Mouse (Mus musculus): ENCODE results near the gene Rplp0. TPM values are rescaled to one million over a fixed set of nuclear protein-coding genes. Genes with fewer than 3 reads are reported as not detected.

The Rplp0 gene
- polyA plus RNA-seq, 2 experiments: 2,068 to 3,411 TPM

GRCm38 (mm10) chr5:115586166-115586565 lies 26.9 kb downstream of the Rplp0 start:
- DNase-seq (ENCODE audit: low spot score) (no peak), ATAC-seq (ENCODE audit: low FRiP score, low read depth) (no peak)
- Histone ChIP-seq H3K4me2 (replicated peaks; ENCODE audit: low read depth, low read length, severe bottlenecking) (no peak overlapping the region), H3K4me1 (ENCODE audit: control insufficient read depth, insufficient read depth, low read length) (no peaks in the 10 kb centered on the region), H3K36me3 (ENCODE audit: control insufficient read depth, insufficient read depth, low read length) (peaks cover 97% of the 10 kb centered on the region), H3K9ac (ENCODE audit: low read depth, low read length, severe bottlenecking) (no peak overlapping the region), H3K4me3 (replicated peaks; ENCODE audit: low read length) (no peak overlapping the region), H3K27me3 (ENCODE audit: control insufficient read depth, insufficient read depth, low read length) (no peaks in the 10 kb centered on the region), H3K9me3 (ENCODE audit: control insufficient read depth, low read length) (peaks cover 8% of the 10 kb centered on the region; the same call in 1 of the 2 replicates), H3K27ac (replicated peaks; ENCODE audit: low read depth, low read length) (no peak overlapping the region)
- TF ChIP-seq POLR2A (IDR thresholded peaks at IDR 0.05; ENCODE audit: borderline replicate concordance, extremely low read depth, insufficient read depth, insufficient read length): no peak
- 82% methylated on average over 15 of the region's 15 CpGs for WGBS

GRCm38 (mm10) chr5:115586780-115587179 lies 27.5 kb downstream of the Rplp0 start:
- Histone ChIP-seq H3K4me2 (replicated peaks; ENCODE audit: low read depth, low read length, severe bottlenecking) (no peak overlapping the region), H3K4me1 (ENCODE audit: control insufficient read depth, insufficient read depth, low read length) (no peaks in the 10 kb centered on the region), H3K36me3 (ENCODE audit: control insufficient read depth, insufficient read depth, low read length) (peaks cover 97% of the 10 kb centered on the region), H3K27ac (replicated peaks; ENCODE audit: low read depth, low read length) (no peak overlapping the region), H3K27me3 (ENCODE audit: control insufficient read depth, insufficient read depth, low read length) (no peaks in the 10 kb centered on the region), H3K4me3 (replicated peaks; ENCODE audit: low read length) (no peak overlapping the region), H3K9me3 (ENCODE audit: control insufficient read depth, low read length) (peaks cover 8% of the 10 kb centered on the region; the same call in 1 of the 2 replicates), H3K9ac (ENCODE audit: low read depth, low read length, severe bottlenecking) (no peak overlapping the region)
- no peak for ATAC-seq (ENCODE audit: low FRiP score, low read depth)
- TF ChIP-seq POLR2A (IDR thresholded peaks at IDR 0.05; ENCODE audit: borderline replicate concordance, extremely low read depth, insufficient read depth, insufficient read length): no peak
- no peak for DNase-seq (ENCODE audit: low spot score)
- 93% methylated on average over 2 of the region's 2 CpGs for WGBS

- H3K36me3 ChIP-seq (ENCODE audit: control insufficient read depth, insufficient read depth, low read length): peaks cover 97% of the 10 kb centered on the region
- no peaks in the 10 kb centered on the region for H3K4me1 ChIP-seq (ENCODE audit: control insufficient read depth, insufficient read depth, low read length)
- H3K27ac ChIP-seq (replicated peaks; ENCODE audit: low read depth, low read length): no peak overlapping the region
- H3K27me3 ChIP-seq (ENCODE audit: control insufficient read depth, insufficient read depth, low read length): no peaks in the 10 kb centered on the region
- no peak for ATAC-seq (ENCODE audit: low FRiP score, low read depth)
- no peak overlapping the region for H3K9ac ChIP-seq (ENCODE audit: low read depth, low read length, severe bottlenecking)
- no peak for TF ChIP-seq POLR2A (IDR thresholded peaks at IDR 0.05; ENCODE audit: borderline replicate concordance, extremely low read depth, insufficient read depth, insufficient read length)
- H3K9me3 ChIP-seq (ENCODE audit: control insufficient read depth, low read length): no peaks in the 10 kb centered on the region
- no peak overlapping the region for H3K4me2 ChIP-seq (replicated peaks; ENCODE audit: low read depth, low read length, severe bottlenecking)
- no peak overlapping the region for H3K4me3 ChIP-seq (replicated peaks; ENCODE audit: low read length)
- DNase-seq (ENCODE audit: low spot score): no peak
- 86% methylated on average over 11 of the region's 11 CpGs for WGBS
Observed at GRCm38 (mm10) chr5:115591028-115591427, 31.8 kb downstream of the Rplp0 start.

GRCm38 (mm10) chr5:115591506-115591905 lies 32.2 kb downstream of the Rplp0 start:
- Histone ChIP-seq H3K4me1 (ENCODE audit: control insufficient read depth, insufficient read depth, low read length) (no peaks in the 10 kb centered on the region), H3K27ac (replicated peaks; ENCODE audit: low read depth, low read length) (no peak overlapping the region), H3K4me3 (replicated peaks; ENCODE audit: low read length) (no peak overlapping the region), H3K9me3 (ENCODE audit: control insufficient read depth, low read length) (no peaks in the 10 kb centered on the region), H3K4me2 (replicated peaks; ENCODE audit: low read depth, low read length, severe bottlenecking) (no peak overlapping the region), H3K9ac (ENCODE audit: low read depth, low read length, severe bottlenecking) (no peak overlapping the region), H3K36me3 (ENCODE audit: control insufficient read depth, insufficient read depth, low read length) (peaks cover 97% of the 10 kb centered on the region), H3K27me3 (ENCODE audit: control insufficient read depth, insufficient read depth, low read length) (no peaks in the 10 kb centered on the region)
- no peak for ATAC-seq (ENCODE audit: low FRiP score, low read depth)
- TF ChIP-seq POLR2A (IDR thresholded peaks at IDR 0.05; ENCODE audit: borderline replicate concordance, extremely low read depth, insufficient read depth, insufficient read length): no peak
- no peak for DNase-seq (ENCODE audit: low spot score)
- WGBS: 90% methylated on average over 2 of the region's 2 CpGs

GRCm38 (mm10) chr5:115603561-115603960 lies 44.3 kb downstream of the Rplp0 start:
- Histone ChIP-seq H3K4me3 (replicated peaks; ENCODE audit: low read length) (no peak overlapping the region), H3K4me2 (replicated peaks; ENCODE audit: low read depth, low read length, severe bottlenecking) (no peak overlapping the region), H3K9me3 (ENCODE audit: control insufficient read depth, low read length) (no peaks in the 10 kb centered on the region), H3K36me3 (ENCODE audit: control insufficient read depth, insufficient read depth, low read length) (peaks cover 77% of the 10 kb centered on the region), H3K4me1 (ENCODE audit: control insufficient read depth, insufficient read depth, low read length) (no peaks in the 10 kb centered on the region), H3K27ac (replicated peaks; ENCODE audit: low read depth, low read length) (no peak overlapping the region), H3K27me3 (ENCODE audit: control insufficient read depth, insufficient read depth, low read length) (no peaks in the 10 kb centered on the region), H3K9ac (ENCODE audit: low read depth, low read length, severe bottlenecking) (no peak overlapping the region)
- DNase-seq (ENCODE audit: low spot score) (no peak), ATAC-seq (ENCODE audit: low FRiP score, low read depth) (no peak)
- no peak for TF ChIP-seq POLR2A (IDR thresholded peaks at IDR 0.05; ENCODE audit: borderline replicate concordance, extremely low read depth, insufficient read depth, insufficient read length)
- WGBS: 91% methylated on average over 6 of the region's 6 CpGs

GRCm38 (mm10) chr5:115611566-115611965 lies 52.3 kb downstream of the Rplp0 start:
- H3K4me3 ChIP-seq (replicated peaks; ENCODE audit: low read length): no peak overlapping the region
- TF ChIP-seq POLR2A (IDR thresholded peaks at IDR 0.05; ENCODE audit: borderline replicate concordance, extremely low read depth, insufficient read depth, insufficient read length): no peak
- WGBS: 92% methylated on average over 11 of the region's 11 CpGs
- H3K9me3 ChIP-seq (ENCODE audit: control insufficient read depth, low read length): no peaks in the 10 kb centered on the region
- H3K27me3 ChIP-seq (ENCODE audit: control insufficient read depth, insufficient read depth, low read length): no peaks in the 10 kb centered on the region
- H3K9ac ChIP-seq (ENCODE audit: low read depth, low read length, severe bottlenecking): no peak overlapping the region
- H3K4me2 ChIP-seq (replicated peaks; ENCODE audit: low read depth, low read length, severe bottlenecking): no peak overlapping the region
- no peak overlapping the region for H3K27ac ChIP-seq (replicated peaks; ENCODE audit: low read depth, low read length)
- peaks cover 96% of the 10 kb centered on the region for H3K36me3 ChIP-seq (ENCODE audit: control insufficient read depth, insufficient read depth, low read length)
- DNase-seq (ENCODE audit: low spot score) (no peak), ATAC-seq (ENCODE audit: low FRiP score, low read depth) (no peak)
- H3K4me1 ChIP-seq (ENCODE audit: control insufficient read depth, insufficient read depth, low read length): no peaks in the 10 kb centered on the region

Small RNAs within 50 kb of the gene (microRNA-seq; reads per million reads assigned to microRNA genes)
- not detected for gene Mir7029

Other genes with a start within 250 kb of the Rplp0 start
- gene Srsf9, start 232.3 kb upstream of the Rplp0 start, polyA plus RNA-seq (2012; rRNA removed): 132 and 137 TPM in 2 replicates
- 252 and 271 TPM in 2 replicates for gene Srsf9, start 232.3 kb upstream of the Rplp0 start, polyA plus RNA-seq (2014; fragmentation: Nextera tagmentation; extraction: Ambion mirVana)
- gene Gatc, start 218.3 kb upstream of the Rplp0 start, polyA plus RNA-seq (2012; rRNA removed): 23.7 TPM in 2 replicates
- 29.6 and 33.3 TPM in 2 replicates for gene Gatc, start 218.3 kb upstream of the Rplp0 start, polyA plus RNA-seq (2014; fragmentation: Nextera tagmentation; extraction: Ambion mirVana)
- gene Triap1, start 218.2 kb upstream of the Rplp0 start, polyA plus RNA-seq (2012; rRNA removed): 27.6 and 28.7 TPM in 2 replicates
- 61.7 and 62.2 TPM in 2 replicates for gene Triap1, start 218.2 kb upstream of the Rplp0 start, polyA plus RNA-seq (2014; fragmentation: Nextera tagmentation; extraction: Ambion mirVana)
- gene Cox6a1, start 210.5 kb upstream of the Rplp0 start, polyA plus RNA-seq (2012; rRNA removed): 902 and 1,086 TPM in 2 replicates
- gene Cox6a1, start 210.5 kb upstream of the Rplp0 start, polyA plus RNA-seq (2014; fragmentation: Nextera tagmentation; extraction: Ambion mirVana): 766 and 836 TPM in 2 replicates
- gene Msi1, start 129.9 kb upstream of the Rplp0 start, polyA plus RNA-seq (2012; rRNA removed): 40.6 and 51.6 TPM in 2 replicates
- gene Msi1, start 129.9 kb upstream of the Rplp0 start, polyA plus RNA-seq (2014; fragmentation: Nextera tagmentation; extraction: Ambion mirVana): 15.5 and 18.0 TPM in 2 replicates
- not detected in 2 replicates for gene Pla2g1b, start 93.2 kb upstream of the Rplp0 start, polyA plus RNA-seq (2012; rRNA removed)
- not detected in 2 replicates for gene Pla2g1b, start 93.2 kb upstream of the Rplp0 start, polyA plus RNA-seq (2014; fragmentation: Nextera tagmentation; extraction: Ambion mirVana)
- gene Sirt4, start 74.7 kb upstream of the Rplp0 start, polyA plus RNA-seq (2012; rRNA removed): 69.2 and 82.4 TPM in 2 replicates
- 20.4 and 24.1 TPM in 2 replicates for gene Sirt4, start 74.7 kb upstream of the Rplp0 start, polyA plus RNA-seq (2014; fragmentation: Nextera tagmentation; extraction: Ambion mirVana)
- gene Pxn, start 52.8 kb upstream of the Rplp0 start, polyA plus RNA-seq (2012; rRNA removed): 119 and 145 TPM in 2 replicates
- 25.0 and 26.3 TPM in 2 replicates for gene Pxn, start 52.8 kb upstream of the Rplp0 start, polyA plus RNA-seq (2014; fragmentation: Nextera tagmentation; extraction: Ambion mirVana)
- gene Gcn1l1, start 5.8 kb downstream of the Rplp0 start, polyA plus RNA-seq (2012; rRNA removed): 47.0 and 59.2 TPM in 2 replicates
- 42.8 and 49.7 TPM in 2 replicates for gene Gcn1l1, start 5.8 kb downstream of the Rplp0 start, polyA plus RNA-seq (2014; fragmentation: Nextera tagmentation; extraction: Ambion mirVana)
- 62.6 and 65.2 TPM in 2 replicates for gene Rab35, start 72.4 kb downstream of the Rplp0 start, polyA plus RNA-seq (2012; rRNA removed)
- 19.8 and 22.4 TPM in 2 replicates for gene Rab35, start 72.4 kb downstream of the Rplp0 start, polyA plus RNA-seq (2014; fragmentation: Nextera tagmentation; extraction: Ambion mirVana)
- 16.3 and 19.6 TPM in 2 replicates for gene Bicdl1, start 172.2 kb downstream of the Rplp0 start, polyA plus RNA-seq (2012; rRNA removed)
- gene Bicdl1, start 172.2 kb downstream of the Rplp0 start, polyA plus RNA-seq (2014; fragmentation: Nextera tagmentation; extraction: Ambion mirVana): 10.2 and 11.7 TPM in 2 replicates

Measured in limb, embryonic 14.5 days (tissue).